Mouse (Mus musculus): ENCODE measurements around the gene Sla2.

DNA sequence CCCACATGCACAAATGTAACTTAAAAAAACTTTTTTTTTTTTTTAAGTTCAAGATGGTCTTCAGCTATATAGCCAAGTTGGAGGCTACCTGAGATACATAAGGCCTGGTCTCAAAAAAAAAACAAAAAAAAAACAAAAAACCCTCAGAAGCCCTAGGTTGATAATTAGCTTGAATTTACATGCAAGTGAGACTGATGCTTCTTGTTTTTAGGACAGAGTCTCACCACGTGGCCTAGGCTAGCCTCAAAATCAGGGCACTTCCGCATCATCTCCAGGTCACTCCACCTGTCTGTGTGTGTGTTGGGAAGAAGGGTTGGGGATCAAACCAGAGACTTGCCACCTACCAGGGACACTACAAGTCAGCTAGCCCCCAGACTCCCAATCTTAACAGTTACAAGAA, 29.2 kb downstream of the Sla2 start, which contains the start of gene 4930518I15Rik:
- TF ChIP-seq EP300 (IDR thresholded peaks at IDR 0.05) (no peak), CTCF (IDR thresholded peaks at IDR 0.05) (no peak)

Measured in lung, postnatal 0 days (tissue).